Mouse (Mus musculus): ENCODE measurements at regions not wholly inside any gene's neighbourhood (a gene's known extent, or its start where the extent isn't known, plus 50 kb on each side); places are given as distances from the start of the nearest gene placed in this dataset.
A peak's percentile ranks its signal among the peaks of the same experiment; 100 is the strongest.
"Not testable (repeated sequence)": the region's sequence is repeated elsewhere in the genome, so short reads cannot be mapped to it uniquely, and the experiment has no call there.

- no peak for DNase-seq (ENCODE audit: low read depth)
Measured at GRCm38 (mm10) chr4:89621260-89621659, 58.0 kb upstream of the Dmrta1 start.

- no peak for DNase-seq (ENCODE audit: low read depth)
Measured at GRCm38 (mm10) chr4:89604721-89605120, 74.5 kb upstream of the Dmrta1 start.

- peak; percentile 53 for DNase-seq (ENCODE audit: low read depth)
Measured at GRCm38 (mm10) chr4:89575529-89575928, 103.7 kb upstream of the Dmrta1 start.

DNA sequence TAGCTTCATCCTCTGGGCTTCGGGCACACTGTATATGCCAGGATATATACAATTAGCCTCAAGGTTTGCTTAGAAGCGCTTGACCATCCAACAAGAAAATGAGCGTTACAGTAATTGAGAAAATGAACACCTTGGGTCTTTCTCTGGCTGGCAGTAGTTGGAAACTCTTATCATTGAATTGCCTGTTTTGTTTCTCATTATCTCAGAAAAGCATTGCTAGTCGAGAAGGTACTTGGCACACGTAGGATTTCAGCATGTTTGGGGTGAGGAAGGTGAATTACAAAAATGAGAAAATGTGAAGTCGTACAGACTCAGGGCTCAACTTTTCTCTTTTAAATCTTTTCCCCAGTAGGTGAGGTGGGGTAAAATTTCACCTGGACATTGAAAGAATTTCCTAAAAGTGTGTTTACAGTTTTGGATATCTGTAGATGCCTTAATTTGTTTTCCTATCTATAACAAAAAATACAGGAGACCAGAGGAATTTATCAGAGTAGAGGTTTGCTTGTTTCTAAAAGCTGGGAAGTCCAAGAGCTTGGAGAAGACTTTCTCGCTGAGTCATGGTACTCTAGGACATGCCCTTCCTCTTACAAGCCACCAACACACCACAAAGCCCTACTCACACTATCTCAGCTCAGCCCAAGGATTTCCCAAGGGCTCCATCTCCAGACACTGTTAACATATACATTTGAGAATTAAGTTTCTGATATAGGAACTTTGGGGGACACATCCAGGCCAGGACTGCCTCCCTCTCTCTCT is 124.3 kb upstream of the Dmrta1 start:
- DNase-seq (ENCODE audit: low read depth): peak; percentile 69

- peak; percentile 22 for DNase-seq (ENCODE audit: low read depth)
Measured at GRCm38 (mm10) chr4:89552556-89552955, 126.7 kb upstream of the Dmrta1 start.

DNA sequence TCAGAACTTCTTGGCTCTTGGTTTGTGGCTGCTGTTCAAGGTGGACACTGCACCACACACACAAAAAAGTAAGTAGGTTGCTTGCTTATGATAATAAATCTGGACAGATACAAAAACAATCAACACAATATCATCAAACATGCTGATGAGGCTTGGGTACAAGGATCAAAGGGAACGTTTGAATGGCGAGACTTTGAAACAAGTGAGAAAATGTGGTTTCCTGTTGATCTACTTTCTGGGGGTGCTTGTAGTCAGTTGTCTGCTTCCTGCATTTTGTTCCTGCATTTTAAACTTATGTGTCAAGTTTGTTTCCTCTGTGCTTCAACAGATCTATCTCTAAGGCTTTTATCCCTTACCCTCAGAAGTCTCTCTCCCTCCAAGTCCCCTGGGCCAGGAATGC is 128.7 kb upstream of the Dmrta1 start:
- no peak for DNase-seq (ENCODE audit: low read depth)

DNA sequence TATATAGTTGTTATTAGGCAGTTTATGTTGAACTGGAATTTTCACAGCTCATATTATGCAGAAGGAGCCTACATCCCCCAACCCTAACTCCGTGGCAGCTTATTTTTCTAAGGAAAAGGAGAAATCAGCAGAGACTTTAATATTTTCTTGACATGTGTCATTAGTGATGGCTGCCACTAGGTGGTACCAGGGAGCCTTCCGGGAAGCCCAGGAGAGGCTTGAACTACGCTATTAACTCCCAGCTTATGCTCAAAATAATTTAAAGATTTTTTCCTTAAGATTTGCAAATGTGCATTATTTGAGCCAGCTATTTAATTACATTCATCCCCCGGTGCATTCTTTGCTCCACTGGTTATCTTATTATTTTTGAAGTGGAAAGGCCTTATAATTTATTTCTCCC is 146.8 kb upstream of the Dmrta1 start:
- peak; percentile 65 for DNase-seq (ENCODE audit: low read depth)

- DNase-seq (ENCODE audit: low read depth): peak; percentile 50
Measured at GRCm38 (mm10) chr4:89530050-89530911, 149.0 kb upstream of the Dmrta1 start.

DNA sequence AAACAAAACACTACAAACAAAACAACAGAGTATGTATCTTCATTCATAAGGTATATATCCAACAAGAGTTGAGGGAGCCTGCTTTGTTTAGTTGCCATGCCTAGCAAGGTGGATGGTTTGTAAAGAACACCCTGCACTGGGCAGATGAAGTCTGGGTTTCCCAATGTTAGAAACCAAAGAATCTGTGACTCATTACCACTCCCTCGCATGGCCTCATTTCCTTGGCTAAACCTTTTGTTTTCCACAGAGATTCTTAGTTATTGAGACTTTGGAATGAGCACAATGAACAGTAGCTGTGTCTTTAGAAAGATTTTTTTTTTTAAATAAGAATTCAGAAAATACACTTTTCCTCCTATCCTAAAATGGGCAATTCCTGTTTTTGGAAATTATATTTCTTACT is 151.3 kb upstream of the Dmrta1 start:
- peak; percentile 67 for DNase-seq (ENCODE audit: low read depth)

DNA sequence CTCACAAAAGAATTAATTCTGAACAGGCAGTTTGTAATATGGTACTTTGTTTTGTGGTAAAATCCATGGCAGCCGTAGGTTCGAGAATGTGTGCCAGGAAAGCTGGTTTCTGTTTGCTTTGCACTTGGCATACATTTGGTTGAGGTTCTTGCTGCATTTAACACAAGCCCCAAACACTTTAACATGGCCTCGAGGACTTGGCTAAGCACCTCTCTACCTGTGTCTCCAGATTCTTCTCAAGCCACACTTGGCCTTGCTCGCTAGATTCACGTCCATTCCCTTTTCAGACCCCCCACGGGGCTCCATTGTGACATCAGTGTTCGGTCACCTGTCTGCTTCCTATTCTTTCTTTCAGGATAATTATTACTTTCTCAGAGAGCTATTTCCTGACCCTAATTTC is 151.9 kb upstream of the Dmrta1 start:
- DNase-seq (ENCODE audit: low read depth): no peak

GRCm38 (mm10) chr4:89525525-89525924 is 153.7 kb upstream of the Dmrta1 start:
- DNase-seq (ENCODE audit: low read depth): not testable (repeated sequence)

DNA sequence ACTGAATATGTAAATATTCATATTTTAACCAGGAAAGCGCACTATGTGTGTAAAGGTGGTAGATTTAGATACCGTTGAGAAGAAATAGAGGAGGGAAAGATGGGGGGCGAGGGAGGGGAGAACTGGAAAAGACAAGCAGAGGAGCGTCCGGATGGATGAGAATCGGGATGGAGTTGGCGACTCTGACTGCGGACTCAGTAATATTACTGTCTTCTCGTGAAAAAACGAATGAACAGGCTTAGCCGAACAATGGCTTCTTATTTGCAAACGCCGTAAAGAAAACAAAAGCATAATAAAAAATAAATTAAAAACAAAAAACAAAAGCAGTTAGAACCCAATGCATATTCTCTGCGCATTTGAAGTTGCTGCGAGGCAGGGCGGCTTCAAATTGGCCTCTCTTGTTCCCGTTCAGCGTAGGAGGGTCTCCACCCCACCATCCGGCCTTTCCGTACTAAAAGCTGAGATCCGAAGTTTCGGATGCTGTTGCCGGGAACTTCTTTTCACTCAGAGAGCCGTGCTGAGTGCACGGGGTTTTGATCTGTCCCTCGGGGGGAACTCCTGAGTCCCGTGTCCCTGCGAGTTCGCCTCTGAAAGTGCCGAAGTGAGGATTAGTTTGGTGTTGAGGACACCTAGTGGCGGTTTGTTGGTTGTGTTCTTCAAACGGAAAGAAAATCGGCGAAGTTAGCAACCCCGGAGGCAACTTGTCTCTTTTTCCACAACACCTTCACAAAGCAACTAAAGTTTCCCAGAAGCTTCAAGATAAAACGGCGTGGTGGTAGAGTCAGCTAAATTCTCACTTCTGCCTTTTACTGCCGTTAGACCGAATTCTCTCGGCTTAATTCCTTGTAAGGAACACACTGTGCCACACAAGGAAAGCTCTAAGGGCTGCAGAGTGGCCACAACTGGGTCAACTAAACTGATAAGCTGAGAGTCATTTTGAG is 154.7 kb upstream of the Dmrta1 start:
- peak; percentile 93 for DNase-seq (ENCODE audit: low read depth)

DNA sequence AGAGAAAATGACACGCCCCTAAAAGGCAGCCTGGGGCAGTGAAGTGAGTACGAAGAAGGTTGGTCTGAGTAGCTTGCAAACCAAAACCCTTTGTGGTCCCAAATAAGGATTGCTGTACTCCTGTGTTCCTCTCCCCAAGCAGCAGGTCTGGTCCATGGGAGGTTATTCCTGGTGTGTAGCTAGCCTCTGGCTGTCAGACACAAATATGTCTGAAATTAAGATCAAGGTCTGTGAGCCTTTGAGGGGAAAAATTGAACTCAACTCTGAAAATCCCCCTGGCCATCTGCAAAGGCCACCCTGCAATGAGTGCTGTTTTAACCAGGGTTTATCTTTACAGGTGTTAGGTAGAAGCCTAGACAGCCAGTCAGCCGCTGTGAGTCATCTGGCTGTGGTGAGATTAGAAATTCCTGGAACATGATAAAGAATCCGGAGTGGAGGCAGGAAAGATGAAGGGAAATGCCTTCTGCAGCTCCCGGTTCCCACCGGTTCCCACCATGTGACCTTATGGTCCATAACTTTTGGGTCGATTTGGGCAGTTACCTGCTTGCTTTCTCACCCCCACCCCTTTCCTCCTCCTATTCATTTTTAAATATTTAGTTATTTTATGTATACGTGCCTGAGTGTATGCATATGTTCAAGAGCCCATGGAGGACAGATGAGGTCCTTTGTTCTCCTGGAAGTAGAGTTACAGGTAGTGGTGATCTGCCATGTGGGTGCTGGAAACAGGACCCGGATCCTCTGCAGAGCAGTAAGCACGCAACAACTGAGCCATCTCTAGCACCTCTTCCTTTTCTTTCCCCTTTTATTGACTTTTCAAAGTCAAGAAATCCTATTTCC is 155.6 kb upstream of the Dmrta1 start:
- DNase-seq (ENCODE audit: low read depth): no peak

DNA sequence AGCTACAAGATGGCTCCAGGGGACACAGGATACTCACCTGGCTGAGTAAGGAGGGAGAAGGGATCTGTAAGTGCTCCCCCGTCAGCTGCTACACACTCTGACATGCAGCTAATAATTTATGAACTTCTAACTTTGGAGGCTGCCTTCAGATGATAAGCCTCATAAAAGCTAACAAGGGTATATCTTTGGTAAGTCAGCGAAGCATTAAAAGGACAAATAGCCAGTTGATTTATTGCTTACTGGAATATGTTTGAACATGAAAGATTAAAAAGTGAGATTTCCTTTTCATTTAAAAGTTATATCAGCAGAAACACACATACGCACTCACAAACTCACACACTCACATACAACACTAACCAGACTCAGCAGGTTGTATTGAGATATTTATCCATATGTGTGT is 161.2 kb upstream of the Dmrta1 start:
- DNase-seq (ENCODE audit: low read depth): no peak

GRCm38 (mm10) chr4:89515823-89516411 is 163.3 kb upstream of the Dmrta1 start:
- peak; percentile 59 for DNase-seq (ENCODE audit: low read depth)

- DNase-seq (ENCODE audit: low read depth): peak; percentile 94
Measured at GRCm38 (mm10) chr4:89514981-89515380, 164.3 kb upstream of the Dmrta1 start.

DNA sequence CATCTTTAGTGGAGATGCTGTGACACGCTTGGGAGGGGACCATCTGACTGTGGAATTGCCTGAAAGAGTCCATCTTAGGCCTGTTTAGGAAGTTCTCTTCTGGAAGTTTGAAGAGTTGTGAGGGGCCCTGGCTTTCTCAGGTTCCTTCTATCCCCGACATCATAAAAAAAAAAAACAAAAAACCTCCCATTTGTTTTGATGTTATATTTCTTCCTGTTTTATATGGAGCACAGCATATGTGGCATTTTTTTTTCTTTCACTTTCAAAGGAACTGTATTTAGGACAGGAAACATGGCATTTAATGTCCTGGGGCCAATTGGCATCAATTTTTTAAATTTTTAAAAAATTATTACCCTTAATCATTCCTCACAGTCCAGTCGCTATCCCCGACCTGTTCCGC is 168.6 kb upstream of the Dmrta1 start:
- no peak for DNase-seq (ENCODE audit: low read depth)

GRCm38 (mm10) chr4:89509655-89510391 is 169.4 kb upstream of the Dmrta1 start:
- DNase-seq (ENCODE audit: low read depth): no peak

GRCm38 (mm10) chr4:89508103-89508763 is 171.0 kb upstream of the Dmrta1 start:
- DNase-seq (ENCODE audit: low read depth): peak; percentile 53
